Mouse (Mus musculus) kidney, adult 2 months (tissue): ENCODE measurements at regions not wholly inside any gene's neighbourhood (a gene's known extent, or its start where the extent isn't known, plus 50 kb on each side); places are given as distances from the start of the nearest gene placed in this dataset.

Experiments used
- CTCF ChIP-seq: fragments of 200-500 bp; conservative IDR thresholded peaks from 2 replicates; pipeline ENCODE4 v1.5.1; 2011; ENCODE audit warnings: low read depth, mild to moderate bottlenecking, control low read depth, low read length, moderate library complexity, mixed read lengths; ENCODE audit not compliant: insufficient read depth, insufficient read length
- POLR2A ChIP-seq: fragments of 200-500 bp; IDR thresholded peaks from one replicate; pipeline ENCODE4 v1.6.1; 2011; ENCODE audit warnings: low read depth, low read length, control low read depth

GRCm38 (mm10) chr1:19757921-19758436, 549.3 kb downstream of the Tfap2b start:
- TF ChIP-seq CTCF (no peak), POLR2A (no peak)
